Mouse (Mus musculus) lung, embryonic 16.5 days (tissue): ENCODE results near the gene Tbx18. TPM values are rescaled to one million over a fixed set of nuclear protein-coding genes. Genes with fewer than 3 reads are reported as not detected.
A peak's percentile ranks its signal among the peaks of the same experiment; 100 is the strongest.

Experiments used
- ATAC-seq: fragments of 200-750 bp; cut with Nextera tagmentation; 2 replicates; pipeline ENCODE4 v1.8.0; 2017; ENCODE audit warnings: low read depth, mild to moderate bottlenecking, moderate library complexity
- H3K27ac ChIP-seq: fragments of 300-500 bp; sonication (generic); 2 replicates; pipeline ENCODE4 v1.5.1; 2014; ENCODE audit warnings: mild to moderate bottlenecking, control low read depth, low read length
- H3K27me3 ChIP-seq: fragments of 300-500 bp; sonication (generic); 2 replicates; pipeline ENCODE4 v1.6.1; 2014; ENCODE audit warnings: low read depth, low read length, mixed read lengths; ENCODE audit not compliant: control insufficient read depth, insufficient read depth
- H3K36me3 ChIP-seq: fragments of 300-500 bp; sonication (generic); 2 replicates; pipeline ENCODE4 v1.6.1; 2014; ENCODE audit warnings: low read length; ENCODE audit not compliant: control insufficient read depth, insufficient read depth
- H3K4me1 ChIP-seq: fragments of 300-500 bp; sonication (generic); replicated peaks from 2 replicates; pipeline ENCODE4 v1.6.1; 2014; ENCODE audit warnings: low read length, mixed read lengths; ENCODE audit not compliant: control insufficient read depth, insufficient read depth
- H3K4me2 ChIP-seq: fragments of 300-500 bp; sonication (generic); 2 replicates; pipeline ENCODE4 v1.6.1; 2014; ENCODE audit warnings: low read depth, low read length, control low read depth
- H3K4me3 ChIP-seq: fragments of 300-500 bp; sonication (generic); 2 replicates; pipeline ENCODE4 v1.5.1; 2014; ENCODE audit warnings: mild to moderate bottlenecking, low read length, control low read depth
- H3K9ac ChIP-seq: fragments of 300-500 bp; sonication (generic); 2 replicates; pipeline ENCODE4 v1.6.1; 2014; ENCODE audit warnings: low read length, control low read depth
- H3K9me3 ChIP-seq: fragments of 300-500 bp; sonication (generic); 2 replicates; pipeline ENCODE4 v1.6.1; 2016; ENCODE audit warnings: low read length; ENCODE audit not compliant: control insufficient read depth
- WGBS: fragments of 180-500 bp; shearing (Covaris S2); extraction: QIAGEN DNeasy Blood & Tissue Kit; methylation state at CpG from one replicate; pipeline ENCODE4 v1.1.7; 2014; 5-methylcytosine and 5-hydroxymethylcytosine counted together
- polyA plus RNA-seq: library from polyadenylated mRNA; unstranded; fragments of >200 nt; fragmentation: Nextera tagmentation; extraction: Ambion mirVana; gene quantifications from 2 replicates; pipeline ENCODE4 v1.2.1, GENCODE M21; 2015

Tbx18 gene
- 0.57 and 0.60 TPM in 2 replicates for polyA plus RNA-seq

- Histone ChIP-seq H3K4me2 (peak within 1 kb of the TSS; percentile 70), H3K4me1 (peaks cover 16% of the 10 kb centered on the region), H3K27me3 (peaks cover 73% of the 10 kb centered on the region), H3K27ac (no peak within 1 kb of the TSS), H3K9ac (peak within 1 kb of the TSS; percentile 57), H3K9me3 (no peaks in the 10 kb centered on the region), H3K36me3 (no peaks in the 10 kb centered on the region), H3K4me3 (peak within 1 kb of the TSS; percentile 50)
- ATAC-seq, result peak; percentile 75
- WGBS, result 1% methylated on average over 27 of the region's 27 CpGs
These were observed at the start of gene Tbx18 for GRCm38 (mm10) chr9:87730961-87731535. TSS of gene Tbx18 (minus strand) at chr9:87731260.

GRCm38 (mm10) chr9:87773951-87774350 lies 42.9 kb upstream of the Tbx18 start:
- Histone ChIP-seq H3K4me3 (no peak overlapping the region), H3K4me2 (no peak overlapping the region), H3K9ac (no peak overlapping the region), H3K27me3 (no peaks in the 10 kb centered on the region), H3K9me3 (no peaks in the 10 kb centered on the region), H3K36me3 (no peaks in the 10 kb centered on the region), H3K27ac (no peak overlapping the region), H3K4me1 (no peaks in the 10 kb centered on the region)
- WGBS, result 81% methylated on average over 2 of the region's 2 CpGs
- ATAC-seq, result no peak

- Histone ChIP-seq H3K4me3 (no peak overlapping the region), H3K4me2 (no peak overlapping the region), H3K27me3 (no peaks in the 10 kb centered on the region), H3K27ac (no peak overlapping the region), H3K4me1 (no peaks in the 10 kb centered on the region), H3K9me3 (no peaks in the 10 kb centered on the region; the same call in 1 of the 2 replicates), H3K9ac (no peak overlapping the region), H3K36me3 (no peaks in the 10 kb centered on the region)
- 62% methylated on average over 4 of the region's 4 CpGs for WGBS
- no peak for ATAC-seq
These were observed 24.6 kb upstream of the Tbx18 start for GRCm38 (mm10) chr9:87755621-87756020.

GRCm38 (mm10) chr9:87741599-87741998 lies 10.5 kb upstream of the Tbx18 start:
- Histone ChIP-seq H3K27me3 (peaks cover 53% of the 10 kb centered on the region), H3K4me2 (no peak overlapping the region), H3K27ac (no peak overlapping the region), H3K4me3 (no peak overlapping the region), H3K4me1 (peaks cover 9% of the 10 kb centered on the region; the same call in 1 of the 2 replicates), H3K9me3 (no peaks in the 10 kb centered on the region), H3K9ac (no peak overlapping the region), H3K36me3 (no peaks in the 10 kb centered on the region)
- ATAC-seq, result no peak
- 74% methylated on average over 8 of the region's 8 CpGs for WGBS

GRCm38 (mm10) chr9:87740667-87741066 lies 9.6 kb upstream of the Tbx18 start:
- Histone ChIP-seq H3K36me3 (no peaks in the 10 kb centered on the region), H3K4me2 (peak overlapping the region; percentile 32; the same call in 1 of the 2 replicates), H3K27me3 (peaks cover 61% of the 10 kb centered on the region), H3K27ac (no peak overlapping the region), H3K4me1 (peaks cover 9% of the 10 kb centered on the region; the same call in 1 of the 2 replicates), H3K4me3 (peak overlapping the region; percentile 13; the same call in 1 of the 2 replicates), H3K9me3 (no peaks in the 10 kb centered on the region), H3K9ac (no peak overlapping the region)
- 5% methylated on average over 11 of the region's 11 CpGs for WGBS
- ATAC-seq, result peak; percentile 84

- Histone ChIP-seq H3K9me3 (no peaks in the 10 kb centered on the region), H3K4me3 (peak overlapping the region; percentile 13; the same call in 1 of the 2 replicates), H3K36me3 (no peaks in the 10 kb centered on the region), H3K4me2 (peak overlapping the region; percentile 32), H3K27ac (no peak overlapping the region), H3K4me1 (peaks cover 9% of the 10 kb centered on the region; the same call in 1 of the 2 replicates), H3K9ac (no peak overlapping the region), H3K27me3 (peaks cover 66% of the 10 kb centered on the region)
- peak; percentile 54; the same call in 1 of the 2 replicates for ATAC-seq
- 2% methylated on average over 20 of the region's 20 CpGs for WGBS
These were observed 9.2 kb upstream of the Tbx18 start for GRCm38 (mm10) chr9:87740241-87740645.

- H3K4me3 ChIP-seq, result peak overlapping the region; percentile 21
- H3K4me1 ChIP-seq, result peaks cover 9% of the 10 kb centered on the region; the same call in 1 of the 2 replicates
- peaks cover 72% of the 10 kb centered on the region for H3K27me3 ChIP-seq
- H3K9me3 ChIP-seq, result no peaks in the 10 kb centered on the region
- under 1% methylated on average over 41 of the region's 41 CpGs for whole genome bisulfite sequencing
- H3K9ac ChIP-seq, result no peak overlapping the region
- ATAC-seq, result peak; percentile 41; the same call in 1 of the 2 replicates
- peak overlapping the region; percentile 32 for H3K4me2 ChIP-seq
- H3K27ac ChIP-seq, result no peak overlapping the region
- no peaks in the 10 kb centered on the region for H3K36me3 ChIP-seq
These were observed 8.6 kb upstream of the Tbx18 start for GRCm38 (mm10) chr9:87739543-87740161.

- WGBS, result 1% methylated on average over 39 of the region's 39 CpGs
- H3K4me3 ChIP-seq, result peak overlapping the region; percentile 21; the same call in 1 of the 2 replicates
- H3K4me1 ChIP-seq, result peaks cover 9% of the 10 kb centered on the region; the same call in 1 of the 2 replicates
- peak overlapping the region; percentile 32; the same call in 1 of the 2 replicates for H3K4me2 ChIP-seq
- H3K27ac ChIP-seq, result no peak overlapping the region
- H3K27me3 ChIP-seq, result peaks cover 79% of the 10 kb centered on the region
- no peaks in the 10 kb centered on the region for H3K9me3 ChIP-seq
- H3K9ac ChIP-seq, result no peak overlapping the region
- H3K36me3 ChIP-seq, result no peaks in the 10 kb centered on the region
- no peak for ATAC-seq
These were observed 7.9 kb upstream of the Tbx18 start for GRCm38 (mm10) chr9:87738766-87739542.

GRCm38 (mm10) chr9:87738123-87738522 lies 7.1 kb upstream of the Tbx18 start:
- no peak for ATAC-seq
- Histone ChIP-seq H3K4me2 (no peak overlapping the region), H3K36me3 (no peaks in the 10 kb centered on the region), H3K27me3 (peaks cover 86% of the 10 kb centered on the region), H3K27ac (no peak overlapping the region), H3K4me3 (no peak overlapping the region), H3K9ac (no peak overlapping the region), H3K4me1 (peaks cover 9% of the 10 kb centered on the region; the same call in 1 of the 2 replicates), H3K9me3 (no peaks in the 10 kb centered on the region)
- 3% methylated on average over 13 of the region's 13 CpGs for WGBS
